Mouse (Mus musculus) ovary, adult 18-20 months (tissue): Measurements from ENCODE around the gene Cyp17a1.

Experiments
- DNase-seq: peaks from one replicate; pipeline ENCODE4 v3.0.0; 2022; ENCODE audit warnings: low spot score, mixed read lengths

The Cyp17a1 gene

DNA sequence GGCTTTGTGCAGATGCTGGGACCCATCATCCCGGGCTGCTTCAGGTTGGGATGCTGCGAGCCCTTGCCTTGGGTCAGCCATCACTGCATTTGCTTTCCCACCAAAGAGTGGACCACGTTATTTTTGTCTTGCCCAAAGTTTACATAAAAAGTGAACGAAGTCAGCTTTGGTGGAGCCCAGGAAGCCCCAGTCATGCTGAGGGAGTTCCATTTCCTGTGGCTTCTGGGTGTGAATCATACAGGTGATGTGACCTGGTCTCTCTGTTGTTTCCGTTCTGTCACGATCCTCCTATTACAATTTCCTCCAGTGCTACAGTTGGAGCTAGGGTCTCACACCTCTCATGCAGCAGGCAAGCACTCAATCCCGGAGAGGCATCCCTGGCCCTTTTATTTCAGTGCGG is 55.6 kb downstream of the Cyp17a1 start:
- DNase-seq = no peak
